Mouse (Mus musculus): ENCODE results near the gene 6030468B19Rik. TPM values are rescaled to one million over a fixed set of nuclear protein-coding genes. Genes with fewer than 3 reads are reported as not detected.

The 6030468B19Rik gene
- polyA plus RNA-seq, 1 experiment from 2014 or later, result 90.0 TPM

- ATAC-seq (ENCODE audit: insufficient read depth), result no peak
- no peaks in the 10 kb centered on the region for H3K9me3 ChIP-seq (replicated peaks)
- no peaks in the 10 kb centered on the region for H3K27me3 ChIP-seq
- H3K27ac ChIP-seq (replicated peaks), result no peak overlapping the region
- no peak overlapping the region for H3K4me3 ChIP-seq (replicated peaks)
- no peak overlapping the region for H3K4me2 ChIP-seq
- no peak overlapping the region for H3K9ac ChIP-seq
- peaks cover 93% of the 10 kb centered on the region for H3K36me3 ChIP-seq (replicated peaks)
- H3K4me1 ChIP-seq (replicated peaks), result peaks cover 10% of the 10 kb centered on the region; the same call in 1 of the 2 replicates
- 76% methylated on average over 3 of the region's 3 CpGs for WGBS (ENCODE audit: insufficient replicate concordance)
Measured at GRCm38 (mm10) chr11:117766275-117766674, 31.2 kb upstream of the 6030468B19Rik start.

DNA sequence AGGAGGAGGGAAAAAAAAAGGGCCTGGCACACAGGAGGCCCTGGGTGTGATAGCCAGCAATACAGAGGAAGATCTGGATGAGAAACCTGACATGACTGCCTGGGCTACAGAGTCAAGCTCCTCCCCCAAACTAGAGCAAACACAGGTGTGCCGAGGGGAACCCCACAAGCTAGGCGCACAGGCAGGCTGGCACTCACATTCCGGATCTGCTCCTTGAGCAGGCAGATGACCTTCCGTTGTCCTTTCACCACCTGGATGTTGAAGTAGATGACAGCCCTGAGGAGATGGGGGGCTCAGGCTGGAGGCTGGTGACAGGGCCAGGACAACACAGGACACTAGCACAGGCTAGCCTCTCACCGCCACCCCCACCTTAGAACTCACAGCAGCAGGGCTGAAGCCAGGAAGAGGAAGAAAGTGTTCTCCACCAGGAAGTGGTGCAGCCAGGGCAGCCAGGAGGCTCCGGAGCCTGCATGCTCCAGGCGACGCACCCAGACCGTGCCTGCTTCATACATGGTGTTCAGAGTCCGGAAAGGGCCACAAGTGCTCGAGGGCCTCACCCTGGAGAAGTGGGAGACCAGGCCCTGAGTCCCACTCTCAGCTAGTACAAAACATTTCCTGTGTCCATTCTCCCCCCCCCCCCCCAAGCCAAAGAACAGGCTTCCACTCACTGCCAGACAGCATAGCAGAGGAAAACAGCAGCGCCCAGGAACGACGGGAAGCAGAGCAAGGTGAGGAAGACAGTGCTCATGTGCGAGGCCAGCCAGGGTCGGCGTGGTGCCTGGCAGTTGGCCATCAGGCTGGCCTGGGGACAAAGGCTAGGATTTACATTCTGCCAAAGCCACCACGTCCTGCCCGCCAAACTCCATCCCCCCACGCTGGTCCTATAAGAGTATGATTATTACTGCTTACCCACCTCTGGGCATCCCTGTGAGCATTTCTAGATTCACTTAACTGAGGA lies 28.5 kb upstream of the 6030468B19Rik start:
- no peak for ATAC-seq (ENCODE audit: insufficient read depth)
- Histone ChIP-seq H3K27me3 (no peaks in the 10 kb centered on the region), H3K36me3 (replicated peaks) (peaks cover 100% of the 10 kb centered on the region), H3K27ac (replicated peaks) (no peak overlapping the region), H3K4me1 (replicated peaks) (peaks cover 16% of the 10 kb centered on the region), H3K4me3 (replicated peaks) (no peak overlapping the region), H3K9ac (no peak overlapping the region), H3K9me3 (replicated peaks) (no peaks in the 10 kb centered on the region), H3K4me2 (no peak overlapping the region)
- 84% methylated on average over 20 of the region's 20 CpGs for WGBS (ENCODE audit: insufficient replicate concordance)

DNA sequence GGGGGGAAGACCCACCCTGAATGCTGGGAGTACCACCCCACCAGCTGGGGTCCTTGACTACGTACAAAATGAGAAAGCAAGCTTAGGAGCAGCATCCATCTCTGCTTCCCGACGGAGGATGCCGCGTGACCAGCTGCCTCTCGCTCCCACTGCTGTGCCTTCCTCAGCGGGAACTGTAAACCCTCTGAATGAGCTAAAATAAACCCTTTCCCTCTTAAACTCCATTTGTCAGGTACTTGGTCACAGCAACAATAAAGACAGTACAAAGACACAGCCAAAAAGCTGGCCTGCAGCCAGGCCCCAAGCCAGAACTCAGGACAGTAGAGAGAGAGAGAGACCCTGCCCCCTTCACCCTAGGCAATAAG lies 27.8 kb upstream of the 6030468B19Rik start:
- H3K4me1 ChIP-seq (replicated peaks), result peaks cover 15% of the 10 kb centered on the region
- H3K36me3 ChIP-seq (replicated peaks), result peaks cover 100% of the 10 kb centered on the region
- no peaks in the 10 kb centered on the region for H3K9me3 ChIP-seq (replicated peaks)
- ATAC-seq (ENCODE audit: insufficient read depth), result no peak
- WGBS (ENCODE audit: insufficient replicate concordance), result 95% methylated on average over 7 of the region's 7 CpGs
- H3K9ac ChIP-seq, result no peak overlapping the region
- H3K27me3 ChIP-seq, result no peaks in the 10 kb centered on the region
- no peak overlapping the region for H3K4me3 ChIP-seq (replicated peaks)
- no peak overlapping the region for H3K4me2 ChIP-seq
- no peak overlapping the region for H3K27ac ChIP-seq (replicated peaks)

DNA sequence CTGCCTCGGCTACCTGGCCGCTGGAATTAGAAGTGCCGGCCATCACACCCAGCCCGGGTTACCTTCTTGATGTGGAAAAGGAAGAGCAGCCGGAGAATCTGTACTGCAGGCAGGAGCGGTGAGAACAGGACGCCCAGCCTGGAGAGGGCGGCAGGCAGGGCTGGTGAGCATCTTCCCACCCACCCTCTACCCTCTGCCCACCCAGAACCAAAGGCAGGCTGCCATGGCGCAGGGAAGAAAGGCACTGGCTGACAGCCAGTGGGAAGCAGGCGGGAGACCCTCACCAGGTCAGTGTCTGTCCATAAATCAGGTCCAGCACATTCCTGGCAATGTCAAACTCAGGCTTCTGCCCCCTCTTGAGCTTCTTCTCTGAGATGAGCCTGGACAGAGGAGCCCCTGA lies 27.1 kb upstream of the 6030468B19Rik start:
- Histone ChIP-seq H3K9ac (no peak overlapping the region), H3K4me3 (replicated peaks) (no peak overlapping the region), H3K27me3 (no peaks in the 10 kb centered on the region), H3K36me3 (replicated peaks) (peaks cover 100% of the 10 kb centered on the region), H3K4me2 (no peak overlapping the region), H3K4me1 (replicated peaks) (peaks cover 13% of the 10 kb centered on the region), H3K9me3 (replicated peaks) (no peaks in the 10 kb centered on the region), H3K27ac (replicated peaks) (no peak overlapping the region)
- no peak for ATAC-seq (ENCODE audit: insufficient read depth)
- WGBS (ENCODE audit: insufficient replicate concordance), result 84% methylated on average over 10 of the region's 10 CpGs

- H3K4me1 ChIP-seq (replicated peaks), result peaks cover 29% of the 10 kb centered on the region
- no peak overlapping the region for H3K27ac ChIP-seq (replicated peaks)
- WGBS (ENCODE audit: insufficient replicate concordance), result 96% methylated on average over 7 of the region's 7 CpGs
- no peak overlapping the region for H3K9ac ChIP-seq
- no peaks in the 10 kb centered on the region for H3K27me3 ChIP-seq
- ATAC-seq (ENCODE audit: insufficient read depth), result no peak
- no peak overlapping the region for H3K4me2 ChIP-seq
- peaks cover 100% of the 10 kb centered on the region for H3K36me3 ChIP-seq (replicated peaks)
- no peak overlapping the region for H3K4me3 ChIP-seq (replicated peaks)
- H3K9me3 ChIP-seq (replicated peaks), result no peaks in the 10 kb centered on the region
Measured at GRCm38 (mm10) chr11:117772352-117772751, 25.1 kb upstream of the 6030468B19Rik start.

- no peak for ATAC-seq (ENCODE audit: insufficient read depth)
- Histone ChIP-seq H3K4me2 (no peak overlapping the region), H3K36me3 (replicated peaks) (peaks cover 89% of the 10 kb centered on the region), H3K9me3 (replicated peaks) (no peaks in the 10 kb centered on the region), H3K27ac (replicated peaks) (no peak overlapping the region), H3K9ac (no peak overlapping the region), H3K4me1 (replicated peaks) (peaks cover 43% of the 10 kb centered on the region), H3K4me3 (replicated peaks) (no peak overlapping the region), H3K27me3 (no peaks in the 10 kb centered on the region)
- 92% methylated on average over 10 of the region's 10 CpGs for WGBS (ENCODE audit: insufficient replicate concordance)
Measured at GRCm38 (mm10) chr11:117774925-117775324, 22.5 kb upstream of the 6030468B19Rik start.

- peaks cover 83% of the 10 kb centered on the region for H3K36me3 ChIP-seq (replicated peaks)
- H3K27ac ChIP-seq (replicated peaks), result no peak overlapping the region; the same call in 1 of the 2 replicates
- H3K27me3 ChIP-seq, result no peaks in the 10 kb centered on the region
- no peak for ATAC-seq (ENCODE audit: insufficient read depth)
- H3K9me3 ChIP-seq (replicated peaks), result no peaks in the 10 kb centered on the region
- H3K4me1 ChIP-seq (replicated peaks), result peaks cover 43% of the 10 kb centered on the region
- H3K9ac ChIP-seq, result no peak overlapping the region
- no peak overlapping the region for H3K4me3 ChIP-seq (replicated peaks)
- no peak overlapping the region for H3K4me2 ChIP-seq
- WGBS (ENCODE audit: insufficient replicate concordance), result 76% methylated on average over 13 of the region's 13 CpGs
Measured at GRCm38 (mm10) chr11:117775540-117775939, 21.9 kb upstream of the 6030468B19Rik start.

- Histone ChIP-seq H3K27ac (replicated peaks) (no peak overlapping the region; the same call in 1 of the 2 replicates), H3K4me1 (replicated peaks) (peaks cover 47% of the 10 kb centered on the region), H3K4me2 (no peak overlapping the region; the same call in 1 of the 2 replicates), H3K9ac (no peak overlapping the region), H3K27me3 (no peaks in the 10 kb centered on the region), H3K4me3 (replicated peaks) (no peak overlapping the region), H3K36me3 (replicated peaks) (peaks cover 76% of the 10 kb centered on the region), H3K9me3 (replicated peaks) (no peaks in the 10 kb centered on the region)
- 95% methylated on average over 14 of the region's 14 CpGs for WGBS (ENCODE audit: insufficient replicate concordance)
- ATAC-seq (ENCODE audit: insufficient read depth), result no peak
Measured at GRCm38 (mm10) chr11:117776085-117776792, 21.2 kb upstream of the 6030468B19Rik start.

GRCm38 (mm10) chr11:117777111-117777510 lies 20.3 kb upstream of the 6030468B19Rik start:
- 68% methylated on average over 5 of the region's 5 CpGs for WGBS (ENCODE audit: insufficient replicate concordance)
- H3K4me1 ChIP-seq (replicated peaks), result peaks cover 56% of the 10 kb centered on the region
- H3K9me3 ChIP-seq (replicated peaks), result no peaks in the 10 kb centered on the region
- H3K36me3 ChIP-seq (replicated peaks), result peaks cover 68% of the 10 kb centered on the region
- H3K27ac ChIP-seq (replicated peaks), result peak overlapping the region; percentile 60
- no peak overlapping the region for H3K9ac ChIP-seq
- ATAC-seq (ENCODE audit: insufficient read depth), result no peak
- no peak overlapping the region for H3K4me3 ChIP-seq (replicated peaks)
- no peaks in the 10 kb centered on the region for H3K27me3 ChIP-seq
- peak overlapping the region; percentile 96 for H3K4me2 ChIP-seq

DNA sequence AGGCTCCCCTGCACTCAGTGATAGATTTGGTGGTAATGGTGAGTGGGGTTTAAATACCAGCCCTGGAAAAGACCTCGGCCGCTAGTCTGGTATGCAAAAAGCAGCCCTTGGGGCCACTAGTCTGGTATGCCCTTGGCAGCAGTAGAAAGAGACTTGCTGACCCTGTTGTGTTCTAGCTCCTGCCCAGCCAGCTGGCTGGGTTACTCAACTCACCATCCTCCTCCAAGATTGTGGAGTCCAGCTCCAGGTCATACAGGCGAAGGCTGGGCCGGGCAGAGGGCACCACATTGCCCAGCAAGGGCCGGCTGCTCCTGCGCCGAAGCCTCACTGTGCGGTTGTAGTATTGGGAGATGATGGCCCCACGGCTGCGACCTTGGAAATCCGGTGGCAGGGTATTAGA lies 19.4 kb upstream of the 6030468B19Rik start:
- H3K4me1 ChIP-seq (replicated peaks), result peaks cover 62% of the 10 kb centered on the region
- H3K36me3 ChIP-seq (replicated peaks), result peaks cover 58% of the 10 kb centered on the region
- H3K4me2 ChIP-seq, result peak overlapping the region; percentile 96
- ATAC-seq (ENCODE audit: insufficient read depth), result no peak
- peak overlapping the region; percentile 74; the same call in 1 of the 2 replicates for H3K4me3 ChIP-seq (replicated peaks)
- peak overlapping the region; percentile 99 for H3K27ac ChIP-seq (replicated peaks)
- no peaks in the 10 kb centered on the region for H3K9me3 ChIP-seq (replicated peaks)
- H3K9ac ChIP-seq, result peak overlapping the region; percentile 92; the same call in 1 of the 2 replicates
- WGBS (ENCODE audit: insufficient replicate concordance), result 90% methylated on average over 11 of the region's 11 CpGs
- H3K27me3 ChIP-seq, result no peaks in the 10 kb centered on the region

DNA sequence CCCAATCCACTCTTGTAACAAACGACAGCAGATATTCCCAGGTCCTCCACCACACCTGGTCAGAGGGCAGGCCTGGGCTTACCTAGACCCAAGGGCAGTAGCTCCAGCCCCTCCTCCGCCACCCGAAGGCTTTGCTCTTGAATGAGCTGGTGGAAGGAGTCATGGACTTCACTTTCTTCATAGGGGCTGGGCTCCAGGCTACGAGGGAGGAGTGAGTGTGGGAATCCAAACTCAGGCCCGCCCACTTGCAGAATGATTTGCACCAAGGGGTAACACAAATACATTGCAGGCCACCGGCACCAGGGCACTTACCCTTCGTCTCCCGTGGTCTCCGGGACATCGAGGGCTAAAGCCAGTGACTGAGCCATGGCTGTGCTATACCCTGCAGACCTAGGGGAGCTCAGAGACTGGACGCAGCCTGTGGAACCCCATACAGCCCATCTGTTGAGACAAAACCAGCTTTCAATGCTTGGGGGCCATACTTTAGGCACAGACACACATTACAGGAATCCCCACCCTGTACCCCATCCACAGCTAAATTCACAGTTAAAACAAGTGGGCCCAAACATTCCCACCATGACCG lies 18.5 kb upstream of the 6030468B19Rik start:
- peak overlapping the region; percentile 99 for H3K27ac ChIP-seq (replicated peaks)
- no peak for ATAC-seq (ENCODE audit: insufficient read depth)
- H3K9ac ChIP-seq, result peak overlapping the region; percentile 92
- WGBS (ENCODE audit: insufficient replicate concordance), result 22% methylated on average over 12 of the region's 12 CpGs
- peaks cover 67% of the 10 kb centered on the region for H3K4me1 ChIP-seq (replicated peaks)
- peaks cover 52% of the 10 kb centered on the region for H3K36me3 ChIP-seq (replicated peaks)
- peak overlapping the region; percentile 74 for H3K4me3 ChIP-seq (replicated peaks)
- no peaks in the 10 kb centered on the region for H3K27me3 ChIP-seq
- no peaks in the 10 kb centered on the region for H3K9me3 ChIP-seq (replicated peaks)
- H3K4me2 ChIP-seq, result peak overlapping the region; percentile 96
